Mouse (Mus musculus) brain, embryonic 14.5 days (tissue): ENCODE results near the gene Smad6.

Source experiments
- CTCF ChIP-seq: fragments of 200-500 bp; IDR thresholded peaks from 2 replicates; pipeline ENCODE4 v1.5.1; 2012; ENCODE audit warnings: inconsistent platforms, mild to moderate bottlenecking, moderate library complexity, borderline replicate concordance; ENCODE audit not compliant: insufficient read depth, insufficient read length; ENCODE audit errors: extremely low read depth
- POLR2A ChIP-seq: fragments of 200-500 bp; IDR thresholded peaks from 2 replicates; pipeline ENCODE4 v1.6.1; 2012; ENCODE audit warnings: mild to moderate bottlenecking, inconsistent platforms, borderline replicate concordance; ENCODE audit not compliant: poor library complexity, insufficient read depth, insufficient read length, severe bottlenecking; ENCODE audit errors: extremely low read depth

DNA sequence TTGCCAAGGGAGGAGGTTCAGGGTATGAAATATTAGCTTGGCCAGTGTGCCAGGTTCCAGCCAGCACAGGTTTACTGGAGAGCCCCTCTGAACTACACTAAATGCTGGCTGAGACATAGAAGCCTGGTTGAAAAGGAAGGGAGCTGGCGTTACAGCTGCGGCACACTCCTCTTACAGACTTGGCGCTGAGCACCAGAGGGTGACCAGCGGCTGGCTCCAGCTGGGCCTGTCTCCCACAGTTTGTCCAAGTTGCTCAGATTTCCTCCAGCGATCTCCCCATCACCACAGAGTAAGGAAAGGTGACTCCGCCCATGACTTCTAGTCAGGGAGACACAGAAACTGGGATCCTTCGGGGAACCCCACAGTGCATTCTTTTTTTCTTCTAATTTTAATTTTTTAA lies 95.5 kb downstream of the Smad6 start:
- TF ChIP-seq CTCF, result no peak
- no peak for TF ChIP-seq POLR2A
